Mouse (Mus musculus) neural tube, embryonic 14.5 days (tissue): ENCODE data around the gene Ubap1. TPM values are rescaled to one million over a fixed set of nuclear protein-coding genes. Genes with fewer than 3 reads are reported as not detected.

Experiments used
- ATAC-seq: fragments of 200-750 bp; cut with Nextera tagmentation; 2 replicates; pipeline ENCODE4 v1.8.0; 2017; ENCODE audit warnings: low read depth, mild to moderate bottlenecking, moderate TSS enrichment, moderate library complexity
- H3K27ac ChIP-seq: fragments of 300-500 bp; sonication (generic); 2 replicates; pipeline ENCODE4 v1.5.1; 2014; ENCODE audit warnings: low read depth, mild to moderate bottlenecking, control low read depth, low read length, moderate library complexity, mixed read lengths
- H3K27me3 ChIP-seq: fragments of 300-500 bp; sonication (generic); 2 replicates; pipeline ENCODE4 v1.6.1; 2014; ENCODE audit warnings: low read length; ENCODE audit not compliant: control insufficient read depth, insufficient read depth
- H3K36me3 ChIP-seq: fragments of 300-500 bp; sonication (generic); 2 replicates; pipeline ENCODE4 v1.6.1; 2014; ENCODE audit warnings: low read length, mixed read lengths; ENCODE audit not compliant: control insufficient read depth, insufficient read depth
- H3K4me1 ChIP-seq: fragments of 300-500 bp; sonication (generic); 2 replicates; pipeline ENCODE4 v1.6.1; 2014; ENCODE audit warnings: low read length; ENCODE audit not compliant: control insufficient read depth, insufficient read depth
- H3K4me2 ChIP-seq: fragments of 300-500 bp; sonication (generic); 2 replicates; pipeline ENCODE4 v1.6.1; 2014; ENCODE audit warnings: mild to moderate bottlenecking, low read depth, low read length, control low read depth
- H3K4me3 ChIP-seq: fragments of 300-500 bp; sonication (generic); 2 replicates; pipeline ENCODE4 v1.5.1; 2014; ENCODE audit warnings: low read depth, low read length, control low read depth, mixed read lengths
- H3K9ac ChIP-seq: fragments of 300-500 bp; sonication (generic); replicated peaks from 2 replicates; pipeline ENCODE4 v1.6.1; 2014; ENCODE audit warnings: low read depth, mild to moderate bottlenecking, control low read depth, low read length, mixed read lengths
- H3K9me3 ChIP-seq: fragments of 300-500 bp; sonication (generic); 2 replicates; pipeline ENCODE4 v1.6.1; 2016; ENCODE audit warnings: low read length; ENCODE audit not compliant: control insufficient read depth
- WGBS: fragments of 180-500 bp; shearing (Covaris S2); extraction: QIAGEN DNeasy Blood & Tissue Kit; methylation state at CpG from one replicate; pipeline ENCODE4 v1.1.7; 2014; 5-methylcytosine and 5-hydroxymethylcytosine counted together
- polyA plus RNA-seq: library from polyadenylated mRNA; unstranded; fragments of >200 nt; fragmentation: Nextera tagmentation; extraction: Ambion mirVana; gene quantifications from 2 replicates; pipeline ENCODE4 v1.2.1, GENCODE M21; 2014

The Ubap1 gene
- polyA plus RNA-seq, 1 experiment from 2014 or later, result 66.8 TPM

DNA sequence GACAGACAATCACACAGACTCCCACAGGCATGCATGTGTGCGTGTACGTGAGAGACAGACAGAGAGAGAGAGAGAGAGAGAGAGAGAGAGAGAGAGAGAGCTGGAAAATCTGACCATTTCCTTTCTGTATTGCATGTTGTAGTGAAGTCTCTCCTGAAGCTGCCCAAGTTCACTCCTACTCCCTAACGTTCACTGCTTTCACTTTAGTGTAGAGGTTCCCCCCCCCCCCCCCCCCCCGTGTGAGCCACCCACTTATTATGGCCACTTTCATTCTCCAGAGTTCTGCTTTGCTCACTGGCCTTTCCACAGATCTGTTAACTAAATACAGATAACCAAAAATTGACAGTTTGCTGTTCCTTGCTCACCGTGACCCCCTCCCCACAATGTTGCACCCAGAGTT is 957 bp upstream of the Ubap1 start:
- Histone ChIP-seq H3K9ac (no peak overlapping the region), H3K36me3 (no peaks in the 10 kb centered on the region), H3K4me3 (no peak overlapping the region), H3K27me3 (no peaks in the 10 kb centered on the region), H3K9me3 (no peaks in the 10 kb centered on the region), H3K27ac (no peak overlapping the region), H3K4me1 (peaks cover 7% of the 10 kb centered on the region), H3K4me2 (peak overlapping the region; percentile 49)
- ATAC-seq, result no peak
- 31% methylated on average over 5 of the region's 5 CpGs for WGBS

DNA sequence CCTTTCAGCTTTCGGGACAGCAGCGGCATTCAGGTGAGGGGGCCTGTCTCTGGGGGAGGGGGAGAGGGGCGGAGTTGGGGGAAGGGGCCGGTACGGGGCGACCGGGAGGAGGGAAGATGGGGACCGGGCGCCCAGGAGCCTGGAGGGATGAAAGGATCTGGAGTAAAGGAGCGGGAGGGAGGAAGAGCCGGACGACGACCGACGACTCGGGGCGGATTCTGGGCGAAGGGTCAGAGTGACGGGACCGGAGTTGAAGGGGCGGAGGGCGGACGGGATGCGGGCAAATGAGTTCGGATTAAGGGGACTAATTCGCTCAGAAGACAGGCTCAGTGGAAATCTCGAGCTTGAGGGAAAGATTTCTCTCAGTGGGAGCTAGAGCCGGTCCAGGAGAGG is 399 bp downstream of the Ubap1 start:
- peak overlapping the region; percentile 76 for H3K4me3 ChIP-seq
- H3K36me3 ChIP-seq, result no peaks in the 10 kb centered on the region
- 0% methylated on average over 28 of the region's 28 CpGs for WGBS
- no peaks in the 10 kb centered on the region for H3K9me3 ChIP-seq
- H3K4me1 ChIP-seq, result peaks cover 7% of the 10 kb centered on the region
- peak; percentile 83 for ATAC-seq
- no peaks in the 10 kb centered on the region for H3K27me3 ChIP-seq
- peak overlapping the region; percentile 84 for H3K9ac ChIP-seq
- H3K4me2 ChIP-seq, result peak overlapping the region; percentile 70
- H3K27ac ChIP-seq, result peak overlapping the region; percentile 96

DNA sequence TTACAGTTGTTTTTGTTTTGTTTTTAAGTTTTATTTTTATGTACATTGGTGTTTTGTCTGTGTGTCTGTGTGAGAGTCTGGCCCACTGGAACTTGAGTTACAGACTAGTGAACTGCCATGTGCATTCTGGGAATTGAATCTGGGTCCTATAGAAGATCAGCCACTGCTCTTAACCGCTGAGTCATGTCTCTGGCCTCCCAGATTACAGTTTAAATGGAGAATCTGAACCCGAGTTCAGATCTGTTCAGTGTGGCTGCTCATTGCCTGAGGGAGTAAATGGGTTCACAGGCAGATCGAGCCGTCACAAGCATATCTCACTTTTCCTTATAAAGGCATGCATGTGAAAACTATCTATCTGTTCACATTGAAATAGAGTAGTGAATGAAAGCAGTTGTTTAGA is 4.0 kb downstream of the Ubap1 start:
- H3K27ac ChIP-seq, result no peak overlapping the region
- H3K4me2 ChIP-seq, result no peak overlapping the region
- H3K36me3 ChIP-seq, result 0 out of 2 replicates have a peak, but pooled peaks cover 3% of the 10 kb centered on the region
- no peak overlapping the region for H3K9ac ChIP-seq
- H3K27me3 ChIP-seq, result no peaks in the 10 kb centered on the region
- ATAC-seq, result no peak
- no peak overlapping the region for H3K4me3 ChIP-seq
- peaks cover 7% of the 10 kb centered on the region for H3K4me1 ChIP-seq
- 95% methylated on average over 4 of the region's 4 CpGs for WGBS
- H3K9me3 ChIP-seq, result no peaks in the 10 kb centered on the region

DNA sequence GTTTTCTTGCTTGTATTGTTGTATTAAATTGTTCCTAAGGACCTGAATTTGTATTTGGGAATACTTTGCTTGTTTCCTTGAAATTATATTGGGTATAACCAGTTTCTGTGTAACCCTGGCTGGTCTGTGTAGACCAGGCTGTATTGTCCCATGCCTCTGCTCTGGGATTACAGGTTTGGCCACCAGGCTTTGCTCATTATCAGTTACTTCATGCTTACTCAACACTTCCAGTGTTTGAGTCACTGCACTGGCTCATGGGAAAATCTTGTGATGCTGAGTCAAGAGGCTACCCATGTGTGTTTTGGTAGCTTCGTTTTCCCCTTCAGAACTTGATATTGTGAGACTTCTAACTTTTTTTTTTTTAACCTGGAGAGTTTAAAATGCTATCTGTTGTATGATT is 4.5 kb downstream of the Ubap1 start:
- Histone ChIP-seq H3K27ac (no peak overlapping the region), H3K36me3 (0 out of 2 replicates have a peak, but pooled peaks cover 3% of the 10 kb centered on the region), H3K4me2 (no peak overlapping the region), H3K4me1 (peaks cover 7% of the 10 kb centered on the region), H3K9ac (no peak overlapping the region), H3K9me3 (no peaks in the 10 kb centered on the region), H3K4me3 (no peak overlapping the region), H3K27me3 (no peaks in the 10 kb centered on the region)
- ATAC-seq, result no peak
- WGBS, result 100% methylated on average over 1 of the region's 1 CpGs

DNA sequence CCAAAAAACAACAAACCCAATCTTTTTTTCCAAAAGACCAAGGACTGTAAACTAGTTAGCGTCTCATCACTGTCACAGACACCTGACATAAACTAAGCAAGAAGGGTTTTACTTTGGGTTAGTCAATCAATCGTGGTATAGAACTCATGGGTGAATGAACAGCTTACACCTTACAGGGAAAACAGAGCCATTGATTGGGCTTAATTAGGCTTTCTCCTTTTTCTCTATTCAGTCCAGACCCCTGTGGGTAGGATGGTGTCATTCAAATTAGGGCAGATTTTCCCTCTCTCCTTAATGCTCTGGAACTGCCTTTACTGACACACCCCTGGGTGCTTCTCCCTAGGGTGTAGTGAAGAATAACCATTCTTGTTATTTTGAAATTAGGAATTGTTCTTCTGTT is 8.4 kb downstream of the Ubap1 start:
- Histone ChIP-seq H3K4me2 (no peak overlapping the region), H3K9me3 (no peaks in the 10 kb centered on the region), H3K27me3 (no peaks in the 10 kb centered on the region), H3K36me3 (0 out of 2 replicates have a peak, but pooled peaks cover 3% of the 10 kb centered on the region), H3K4me3 (no peak overlapping the region), H3K27ac (no peak overlapping the region), H3K9ac (no peak overlapping the region), H3K4me1 (no peaks in the 10 kb centered on the region)
- 55% methylated on average over 2 of the region's 2 CpGs for WGBS
- ATAC-seq, result no peak

DNA sequence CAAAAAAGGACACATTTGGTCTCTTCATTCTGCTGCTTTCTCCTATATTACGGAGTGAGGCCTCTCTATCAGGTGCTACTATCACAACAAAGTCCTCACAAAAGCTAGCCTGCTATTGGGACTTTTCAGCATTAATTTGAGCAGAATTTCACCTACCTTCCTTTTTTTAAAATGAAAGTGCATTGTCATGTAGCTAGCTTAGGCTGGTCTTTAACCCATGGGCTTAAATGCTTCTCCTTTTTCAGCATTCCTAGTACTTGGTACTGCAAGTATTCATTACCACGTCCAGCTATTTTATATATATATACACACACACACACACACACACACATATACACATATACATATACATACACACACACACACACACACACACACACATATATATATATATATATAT is 9.9 kb downstream of the Ubap1 start:
- no peak overlapping the region for H3K27ac ChIP-seq
- H3K9me3 ChIP-seq, result no peaks in the 10 kb centered on the region
- no peak overlapping the region for H3K9ac ChIP-seq
- no peak overlapping the region for H3K4me2 ChIP-seq
- ATAC-seq, result no peak
- no peaks in the 10 kb centered on the region for H3K4me1 ChIP-seq
- 0 out of 2 replicates have a peak, but pooled peaks cover 3% of the 10 kb centered on the region for H3K36me3 ChIP-seq
- H3K27me3 ChIP-seq, result no peaks in the 10 kb centered on the region
- H3K4me3 ChIP-seq, result no peak overlapping the region
- 96% methylated on average over 2 of the region's 2 CpGs for WGBS

DNA sequence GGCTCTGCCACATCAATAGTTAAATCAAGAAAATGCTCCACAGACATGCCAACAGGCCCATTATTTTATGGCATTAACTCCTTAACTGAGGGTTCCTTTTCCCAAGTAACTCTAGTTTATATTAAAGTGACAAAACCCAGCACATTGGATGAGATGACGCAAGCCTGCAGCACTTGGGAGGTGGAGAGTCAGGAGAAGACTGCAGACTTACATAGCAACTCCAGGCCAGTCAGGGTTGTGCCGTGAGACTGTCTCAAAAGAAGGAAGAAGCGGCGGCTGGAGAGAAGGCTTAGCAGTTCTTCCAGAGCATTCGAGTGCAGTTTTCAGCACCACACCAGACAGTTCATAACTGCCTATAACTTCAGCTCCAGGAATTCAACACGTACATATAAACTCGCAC is 10.6 kb downstream of the Ubap1 start:
- Histone ChIP-seq H3K27ac (no peak overlapping the region), H3K9me3 (no peaks in the 10 kb centered on the region), H3K4me1 (no peaks in the 10 kb centered on the region), H3K9ac (no peak overlapping the region), H3K27me3 (no peaks in the 10 kb centered on the region), H3K4me3 (no peak overlapping the region), H3K36me3 (0 out of 2 replicates have a peak, but pooled peaks cover 3% of the 10 kb centered on the region), H3K4me2 (no peak overlapping the region)
- 94% methylated on average over 7 of the region's 7 CpGs for whole genome bisulfite sequencing
- no peak for ATAC-seq

DNA sequence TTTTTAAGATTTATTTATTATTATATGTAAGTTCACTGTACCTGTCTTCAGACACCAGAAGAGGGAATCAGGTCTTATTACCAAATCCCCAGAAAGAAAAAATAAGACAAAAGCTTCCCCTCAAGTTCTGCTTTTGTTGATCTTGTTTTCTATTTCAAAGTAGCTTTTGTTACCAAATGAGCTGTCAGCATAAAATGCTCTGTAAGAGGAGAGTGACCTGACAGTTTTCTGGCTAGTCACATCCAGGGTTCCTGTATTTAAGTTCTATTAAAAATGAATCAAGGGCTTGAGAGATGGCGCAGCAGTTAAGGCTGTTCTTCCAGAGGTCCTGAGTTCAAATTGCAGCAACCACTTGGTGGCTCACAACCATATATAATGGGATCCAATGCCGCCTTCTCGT is 12.3 kb downstream of the Ubap1 start:
- H3K4me2 ChIP-seq, result no peak overlapping the region
- H3K9ac ChIP-seq, result no peak overlapping the region
- no peaks in the 10 kb centered on the region for H3K4me1 ChIP-seq
- no peak for ATAC-seq
- WGBS, result 92% methylated on average over 3 of the region's 3 CpGs
- H3K27me3 ChIP-seq, result no peaks in the 10 kb centered on the region
- no peak overlapping the region for H3K27ac ChIP-seq
- no peak overlapping the region for H3K4me3 ChIP-seq
- H3K36me3 ChIP-seq, result 0 out of 2 replicates have a peak, but pooled peaks cover 3% of the 10 kb centered on the region
- H3K9me3 ChIP-seq, result no peaks in the 10 kb centered on the region

DNA sequence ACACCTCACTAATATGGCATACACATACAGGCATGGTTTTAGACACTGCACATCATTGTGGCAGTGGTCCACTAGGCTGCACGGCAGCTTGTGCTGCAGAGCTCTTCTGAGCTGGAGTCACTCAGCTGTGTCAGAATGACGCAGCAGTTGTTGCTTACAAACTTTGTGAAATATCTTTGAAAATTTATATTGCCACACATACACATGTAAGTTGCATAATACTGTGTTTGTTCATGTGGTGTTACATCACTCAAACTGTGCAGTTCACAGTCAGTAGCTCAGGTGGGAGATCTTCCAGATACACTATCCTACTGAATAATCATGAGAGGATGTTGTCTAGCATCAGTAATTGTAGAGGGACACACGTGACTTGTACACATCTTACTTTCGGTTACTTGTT is 19.4 kb downstream of the Ubap1 start:
- Histone ChIP-seq H3K36me3 (peaks cover 12% of the 10 kb centered on the region), H3K4me3 (no peak overlapping the region), H3K9ac (no peak overlapping the region), H3K27me3 (no peaks in the 10 kb centered on the region), H3K27ac (no peak overlapping the region), H3K4me2 (no peak overlapping the region), H3K9me3 (no peaks in the 10 kb centered on the region), H3K4me1 (no peaks in the 10 kb centered on the region)
- 93% methylated on average over 4 of the region's 4 CpGs for WGBS
- ATAC-seq, result no peak
